ENCODE assay signal across 29 mouse cellular contexts in genomic region chr11:19939831-19940230, GRCm38 (mm10). TPM values are rescaled to one million over a fixed set of nuclear protein-coding genes. Genes with fewer than 3 reads are reported as not detected.
A peak's percentile ranks its signal among the peaks of the same experiment; 100 is the strongest.
DNase-seq lines count a peak whose midpoint lies in the region; ATAC-seq and TF ChIP-seq lines count a peak whose summit lies in the region.
"Had no signal": no experiment of that assay in that cellular context is flagged by ENCODE, and none has a peak within 500 bp of the region (broad histone marks: within the 10 kb centered on the region; RNA-seq: fewer than 3 reads in every experiment).

No protein-coding gene starts in this region.

- H3K9me3 ChIP-seq in forebrain, embryonic 15.5 days, result no peaks in the 10 kb centered on the region
- H3K9me3 ChIP-seq in forebrain, embryonic 12.5 days, result no peaks in the 10 kb centered on the region
- H3K9me3 ChIP-seq: embryonic facial prominence, embryonic 10.5 days; embryonic facial prominence, embryonic 15.5 days; forebrain, embryonic 13.5 days; G1E; heart, embryonic 12.5 days; limb, embryonic 15.5 days; liver, embryonic 13.5 days; midbrain, embryonic 10.5 days; midbrain, embryonic 15.5 days; neural tube, embryonic 15.5 days; stomach, embryonic 15.5 days had no signal

- peak; percentile 29 for DNase-seq in adrenal gland, postnatal 14 days
- no peak for DNase-seq in adrenal gland, adult 2 months
- no peak for DNase-seq in layer of hippocampus, adult 2 months (ENCODE audit: low spot score in 2 of 2)
- DNase-seq in layer of hippocampus, postnatal 14 days (ENCODE audit: low spot score in 2 of 2), result no peak
- DNase-seq in cerebellum, postnatal 14 days, result peak; percentile 75 to 79
- no peak for DNase-seq in thymus, postnatal 4 days
- DNase-seq: gastrocnemius, postnatal 36 days; kidney, adult 8-10 months; liver, embryonic 13.5 days; lung, adult 18-20 months; retina, postnatal 1 day; right cerebral cortex, postnatal 14 days had no signal

- H3K27ac ChIP-seq in forebrain, embryonic 15.5 days (replicated peaks), result 0 out of 2 replicates have a peak overlapping the region, but pooled peaks have one; percentile 5
- H3K27ac ChIP-seq in forebrain, embryonic 12.5 days, result no peak overlapping the region
- H3K27ac ChIP-seq in layer of hippocampus, adult 2 months, result peak overlapping the region; percentile 78
- H3K27ac ChIP-seq: embryonic facial prominence, embryonic 10.5 days; embryonic facial prominence, embryonic 15.5 days; forebrain, embryonic 13.5 days; hindbrain, embryonic 14.5 days; limb, embryonic 15.5 days; liver, embryonic 13.5 days; macrophage; midbrain, embryonic 10.5 days; midbrain, embryonic 15.5 days; neural tube, embryonic 15.5 days; stomach, embryonic 15.5 days had no signal

- H3K36me3 ChIP-seq in forebrain, embryonic 15.5 days, result no peaks in the 10 kb centered on the region
- no peaks in the 10 kb centered on the region for H3K36me3 ChIP-seq in forebrain, embryonic 12.5 days (replicated peaks)
- H3K36me3 ChIP-seq: embryonic facial prominence, embryonic 15.5 days; limb, embryonic 15.5 days; midbrain, embryonic 15.5 days; neural tube, embryonic 15.5 days; stomach, embryonic 15.5 days had no signal

- no peak overlapping the region for H3K9ac ChIP-seq in forebrain, embryonic 15.5 days (replicated peaks)
- no peak overlapping the region for H3K9ac ChIP-seq in forebrain, embryonic 12.5 days
- H3K9ac ChIP-seq: embryonic facial prominence, embryonic 15.5 days; forebrain, embryonic 13.5 days; heart, embryonic 12.5 days; hindbrain, embryonic 14.5 days; limb, embryonic 15.5 days; liver, embryonic 13.5 days; midbrain, embryonic 15.5 days; neural tube, embryonic 15.5 days; stomach, embryonic 15.5 days had no signal

- peaks cover 32% of the 10 kb centered on the region for H3K4me1 ChIP-seq in forebrain, embryonic 15.5 days
- peaks cover 18% of the 10 kb centered on the region for H3K4me1 ChIP-seq in forebrain, embryonic 12.5 days

- H3K27me3 ChIP-seq in forebrain, embryonic 15.5 days, result no peaks in the 10 kb centered on the region
- no peaks in the 10 kb centered on the region for H3K27me3 ChIP-seq in forebrain, embryonic 12.5 days
- H3K27me3 ChIP-seq: CH12.LX; embryonic facial prominence, embryonic 15.5 days; forebrain, embryonic 13.5 days; heart, embryonic 12.5 days; limb, embryonic 15.5 days; liver, embryonic 13.5 days; midbrain, embryonic 15.5 days; neural tube, embryonic 15.5 days; stomach, embryonic 15.5 days had no signal

- no peak for ATAC-seq in forebrain, embryonic 15.5 days (replicated peaks)
- no peak for ATAC-seq in forebrain, embryonic 12.5 days (ENCODE audit: low FRiP score)
- ATAC-seq: forebrain, embryonic 13.5 days; lung, postnatal 0 days; midbrain, embryonic 15.5 days had no signal

- H3K4me2 ChIP-seq in forebrain, embryonic 15.5 days (replicated peaks), result no peak overlapping the region
- no peak overlapping the region for H3K4me2 ChIP-seq in forebrain, embryonic 12.5 days
- H3K4me2 ChIP-seq: embryonic facial prominence, embryonic 15.5 days; forebrain, embryonic 13.5 days; heart, embryonic 12.5 days; hindbrain, embryonic 14.5 days; limb, embryonic 15.5 days; liver, embryonic 13.5 days; midbrain, embryonic 15.5 days; neural tube, embryonic 15.5 days; stomach, embryonic 15.5 days had no signal

- no peak for TF ChIP-seq CTCF in layer of hippocampus, adult 2 months (conservative IDR thresholded peaks at IDR 0.05)

- WGBS in forebrain, embryonic 15.5 days, result 84% methylated on average over 8 of the region's 8 CpGs
- WGBS in forebrain, embryonic 12.5 days, result 92% methylated on average over 8 of the region's 8 CpGs

- H3K4me3 ChIP-seq in forebrain, embryonic 15.5 days, result no peak overlapping the region
- H3K4me3 ChIP-seq in forebrain, embryonic 12.5 days (replicated peaks), result no peak overlapping the region
- no peak overlapping the region for H3K4me3 ChIP-seq in layer of hippocampus, adult 2 months
- H3K4me3 ChIP-seq: embryonic facial prominence, embryonic 10.5 days; embryonic facial prominence, embryonic 15.5 days; forebrain, embryonic 13.5 days; heart, adult 2 months; heart, embryonic 12.5 days; limb, embryonic 15.5 days; liver, embryonic 13.5 days; midbrain, embryonic 10.5 days; midbrain, embryonic 15.5 days; neural tube, embryonic 15.5 days; stomach, embryonic 15.5 days had no signal

RNA-seq across cellular contexts. Expression of gene Spred2, which starts 15.7 kb away (rescaled TPM):
- total RNA-seq in adrenal gland, postnatal 14 days (2021), result 35.1 and 41.9 TPM in 2 replicates
- 10 to 100 TPM; 27.5 to 34.0 TPM for total RNA-seq in adrenal gland, adult 2 months (2021)
- 26.3 and 36.6 TPM in 2 replicates for polyA plus RNA-seq in adrenal gland, adult 2 months (2012; rRNA removed)
- 8.1 and 9.3 TPM in 2 replicates for polyA plus RNA-seq in forebrain, embryonic 15.5 days (2015; fragmentation: Nextera tagmentation; extraction: Ambion mirVana)
- 8.1 and 8.4 TPM in 2 replicates for polyA plus RNA-seq in forebrain, embryonic 12.5 days (2016; fragmentation: Nextera tagmentation; extraction: Ambion mirVana)
- total RNA-seq in layer of hippocampus, adult 2 months (2021), result 10 to 100 TPM; 88.2 to 89.4 TPM
- total RNA-seq in layer of hippocampus, postnatal 14 days (2021), result 10 to 100 TPM; 82.5 to 88.9 TPM

Comparison
In these comparisons a context has a peak if more than half of its experiments do, and no peak if none do; other contexts are left out.
1. DNase-seq: peak in adrenal gland, postnatal 14 days (single experiment) and cerebellum, postnatal 14 days (2 of 2); none in adrenal gland, adult 2 months (single experiment), layer of hippocampus, adult 2 months (0 of 2), layer of hippocampus, postnatal 14 days (0 of 2) and thymus, postnatal 4 days (single experiment).